Mouse (Mus musculus): ENCODE measurements at regions not wholly inside any gene's neighbourhood (a gene's known extent, or its start where the extent isn't known, plus 50 kb on each side); places are given as distances from the start of the nearest gene placed in this dataset.

GRCm38 (mm10) chr13:110915161-110915560 is 339.7 kb upstream of the Actbl2 start:
- no peak overlapping the region for H3K4me3 ChIP-seq (ENCODE audit: control insufficient read depth in 1 of 2, insufficient read depth in 1 of 2, low read depth in 2 of 2, low read length in 2 of 2)

GRCm38 (mm10) chr13:110923936-110924335 is 330.9 kb upstream of the Actbl2 start:
- no peaks in the 10 kb centered on the region for H3K4me1 ChIP-seq (ENCODE audit: control insufficient read depth in 1 of 2, insufficient read depth in 2 of 2, low read length in 2 of 2)
- H3K27ac ChIP-seq (ENCODE audit: control insufficient read depth, low read depth, low read length) = no peak overlapping the region
- TF ChIP-seq HCFC1 (IDR thresholded peaks at IDR 0.05; ENCODE audit: low read depth, low read length) (no peak), NELFE (IDR thresholded peaks at IDR 0.05; ENCODE audit: low read depth, low read length) (no peak), CTCF (IDR thresholded peaks at IDR 0.05 in 2 of 3, conservative IDR thresholded peaks at IDR 0.05 in 1 of 3; ENCODE audit: control insufficient read depth in 1 of 3, insufficient read depth in 1 of 3, low read depth in 2 of 3, low read length in 3 of 3, poor library complexity in 1 of 3, severe bottlenecking in 1 of 3) (no peak), MAFK (IDR thresholded peaks at IDR 0.05; ENCODE audit: borderline replicate concordance, low read depth, low read length) (no peak), USF2 (IDR thresholded peaks at IDR 0.05; ENCODE audit: borderline replicate concordance in 1 of 2, insufficient read depth in 1 of 2, low read depth in 1 of 2, low read length in 2 of 2) (no peak), TBP (IDR thresholded peaks at IDR 0.05; ENCODE audit: low read depth, low read length) (no peak), POLR2AphosphoS2 (IDR thresholded peaks at IDR 0.05; ENCODE audit: low read length) (no peak), POLR2AphosphoS5 (IDR thresholded peaks at IDR 0.05; ENCODE audit: borderline replicate concordance, low read depth, low read length) (no peak), NRF1 (IDR thresholded peaks at IDR 0.05; ENCODE audit: insufficient read depth, low read depth, low read length, poor library complexity, severe bottlenecking) (no peak), CHD2 (IDR thresholded peaks at IDR 0.05; ENCODE audit: low read length) (no peak), MXI1 (IDR thresholded peaks at IDR 0.05; ENCODE audit: low read depth, low read length) (no peak), EP300 (IDR thresholded peaks at IDR 0.05; ENCODE audit: low read depth in 1 of 2, low read length in 2 of 2) (no peak), JUND (IDR thresholded peaks at IDR 0.05; ENCODE audit: low read depth, low read length) (no peak), GABPA (IDR thresholded peaks at IDR 0.05; ENCODE audit: low read depth, low read length) (no peak), ETS1 (IDR thresholded peaks at IDR 0.05; ENCODE audit: low read depth, low read length) (no peak), ZC3H11A (IDR thresholded peaks at IDR 0.05; ENCODE audit: low read depth, low read length) (no peak), POLR2A (IDR thresholded peaks at IDR 0.05; ENCODE audit: control insufficient read depth in 1 of 2, insufficient read depth in 1 of 2, low read depth in 1 of 2, low read length in 2 of 2, poor library complexity in 1 of 2) (no peak), ZMIZ1 (IDR thresholded peaks at IDR 0.05; ENCODE audit: low read depth, low read length) (no peak)
- H3K9ac ChIP-seq (ENCODE audit: control insufficient read depth, low read depth, low read length, poor library complexity, severe bottlenecking) = no peak overlapping the region
- no peaks in the 10 kb centered on the region for H3K79me2 ChIP-seq (ENCODE audit: control insufficient read depth, insufficient read depth, low read length, poor library complexity)
- no peak overlapping the region for H3K4me3 ChIP-seq (ENCODE audit: control insufficient read depth in 1 of 2, insufficient read depth in 1 of 2, low read depth in 2 of 2, low read length in 2 of 2)
- H3K9me3 ChIP-seq (replicated peaks; ENCODE audit: insufficient read depth, low read length) = no peaks in the 10 kb centered on the region
- no peaks in the 10 kb centered on the region for H3K27me3 ChIP-seq (ENCODE audit: control insufficient read depth in 1 of 2, insufficient read depth in 2 of 2, low read length in 2 of 2)
- no peaks in the 10 kb centered on the region for H3K36me3 ChIP-seq (ENCODE audit: control insufficient read depth in 1 of 2, insufficient read depth in 2 of 2, low read length in 2 of 2)
- no peak for DNase-seq (ENCODE audit: low read depth, low spot score)

More at GRCm38 (mm10) chr13:110915161-110915560, 339.7 kb upstream of the Actbl2 start:
- TF ChIP-seq RCOR1 (IDR thresholded peaks at IDR 0.05; ENCODE audit: low read depth, low read length) = no peak
- no peak for TF ChIP-seq BHLHE40 (IDR thresholded peaks at IDR 0.05; ENCODE audit: borderline replicate concordance, low read depth, low read length)
- no peak for TF ChIP-seq EP300 (IDR thresholded peaks at IDR 0.05; ENCODE audit: low read depth in 1 of 2, low read length in 2 of 2)
- TF ChIP-seq MAFK (IDR thresholded peaks at IDR 0.05; ENCODE audit: borderline replicate concordance, low read depth, low read length) = no peak
- TF ChIP-seq NRF1 (IDR thresholded peaks at IDR 0.05; ENCODE audit: insufficient read depth, low read depth, low read length, poor library complexity, severe bottlenecking) = no peak
- no peak for TF ChIP-seq GABPA (IDR thresholded peaks at IDR 0.05; ENCODE audit: low read depth, low read length)
- no peak for TF ChIP-seq ZNF384 (IDR thresholded peaks at IDR 0.05; ENCODE audit: low read depth, low read length)
- TF ChIP-seq KAT2A (conservative IDR thresholded peaks at IDR 0.05; ENCODE audit: low read depth, low read length) = no peak
- no peak for TF ChIP-seq USF2 (IDR thresholded peaks at IDR 0.05; ENCODE audit: borderline replicate concordance in 1 of 2, insufficient read depth in 1 of 2, low read depth in 1 of 2, low read length in 2 of 2)
- no peak for TF ChIP-seq CTCF (IDR thresholded peaks at IDR 0.05 in 2 of 3, conservative IDR thresholded peaks at IDR 0.05 in 1 of 3; ENCODE audit: control insufficient read depth in 1 of 3, insufficient read depth in 1 of 3, low read depth in 2 of 3, low read length in 3 of 3, poor library complexity in 1 of 3, severe bottlenecking in 1 of 3)
- no peak for TF ChIP-seq POLR2AphosphoS2 (IDR thresholded peaks at IDR 0.05; ENCODE audit: low read length)
- no peak for TF ChIP-seq USF1 (IDR thresholded peaks at IDR 0.05; ENCODE audit: low read depth, low read length)
- TF ChIP-seq ELF1 (IDR thresholded peaks at IDR 0.05; ENCODE audit: low read depth, low read length) = no peak
- TF ChIP-seq ZMIZ1 (IDR thresholded peaks at IDR 0.05; ENCODE audit: low read depth, low read length) = no peak
- TF ChIP-seq MXI1 (IDR thresholded peaks at IDR 0.05; ENCODE audit: low read depth, low read length) = no peak
- TF ChIP-seq TBP (IDR thresholded peaks at IDR 0.05; ENCODE audit: low read depth, low read length) = no peak
- TF ChIP-seq ETS1 (IDR thresholded peaks at IDR 0.05; ENCODE audit: low read depth, low read length) = no peak
- Histone ChIP-seq H3K27ac (ENCODE audit: control insufficient read depth, low read depth, low read length) (no peak overlapping the region), H3K9me3 (replicated peaks; ENCODE audit: insufficient read depth, low read length) (no peaks in the 10 kb centered on the region), H3K36me3 (ENCODE audit: control insufficient read depth in 1 of 2, insufficient read depth in 2 of 2, low read length in 2 of 2) (no peaks in the 10 kb centered on the region), H3K9ac (ENCODE audit: control insufficient read depth, low read depth, low read length, poor library complexity, severe bottlenecking) (no peak overlapping the region), H3K79me2 (ENCODE audit: control insufficient read depth, insufficient read depth, low read length, poor library complexity) (no peaks in the 10 kb centered on the region), H3K27me3 (ENCODE audit: control insufficient read depth in 1 of 2, insufficient read depth in 2 of 2, low read length in 2 of 2) (no peaks in the 10 kb centered on the region), H3K4me1 (ENCODE audit: control insufficient read depth in 1 of 2, insufficient read depth in 2 of 2, low read length in 2 of 2) (no peaks in the 10 kb centered on the region)
- no peak for DNase-seq (ENCODE audit: low read depth, low spot score)
